Mouse (Mus musculus) E14TG2a.4 (cell line): Measurements from ENCODE around the gene Csgalnact2.

Experiments used
- H3K27me3 ChIP-seq: 2 replicates; pipeline ENCODE4 v1.6.1; 2014; ENCODE audit warnings: low read length, control low read depth; ENCODE audit not compliant: insufficient read depth
- H3K36me3 ChIP-seq: 2 replicates; pipeline ENCODE4 v1.6.1; 2014; ENCODE audit warnings: low read length, control low read depth; ENCODE audit not compliant: insufficient read depth
- H3K4me1 ChIP-seq: replicated peaks from 2 replicates; pipeline ENCODE4 v1.6.1; 2014; ENCODE audit warnings: low read depth, low read length, control low read depth
- H3K4me3 ChIP-seq: replicated peaks from 2 replicates; pipeline ENCODE4 v1.5.1; 2014; ENCODE audit warnings: mild to moderate bottlenecking, low read length
- H3K9me3 ChIP-seq: 2 replicates; pipeline ENCODE4 v1.6.1; 2014; ENCODE audit warnings: low read length, control low read depth
- CTCF ChIP-seq: conservative IDR thresholded peaks from 2 replicates; pipeline ENCODE4 v1.5.1; 2014; ENCODE audit warnings: low read length
- NANOG ChIP-seq: IDR thresholded peaks from 2 replicates; pipeline ENCODE4 v1.6.1; 2014; ENCODE audit warnings: borderline replicate concordance, low read length, mixed read lengths
- POU5F1 ChIP-seq: IDR thresholded peaks from 2 replicates; pipeline ENCODE4 v1.6.1; 2014; ENCODE audit warnings: low read length, borderline replicate concordance

Gene Csgalnact2

DNA sequence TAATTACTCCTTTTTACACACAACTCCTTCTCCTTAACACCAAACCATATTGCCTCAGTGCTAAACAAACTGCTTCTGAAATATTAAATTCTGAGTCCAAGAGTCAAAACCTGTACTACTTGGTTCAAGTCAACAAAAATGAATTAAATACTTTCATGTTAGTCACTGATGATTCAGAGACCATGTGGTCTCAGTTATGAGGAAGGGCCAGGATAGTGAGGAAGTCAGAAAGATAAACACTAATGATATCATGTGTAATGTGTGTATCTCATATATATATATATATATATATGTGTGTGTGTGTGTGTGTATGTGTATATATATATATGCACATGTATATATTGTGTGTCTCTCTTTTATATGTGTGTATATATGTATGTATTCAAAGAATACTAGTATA is 12.4 kb downstream of the Csgalnact2 start:
- no peak for TF ChIP-seq CTCF
- no peak for TF ChIP-seq POU5F1
- no peak for TF ChIP-seq NANOG
- Histone ChIP-seq H3K9me3 (no peaks in the 10 kb centered on the region), H3K27me3 (no peaks in the 10 kb centered on the region), H3K4me1 (no peaks in the 10 kb centered on the region), H3K4me3 (no peak overlapping the region), H3K36me3 (0 out of 2 replicates have a peak, but pooled peaks cover 10% of the 10 kb centered on the region)

DNA sequence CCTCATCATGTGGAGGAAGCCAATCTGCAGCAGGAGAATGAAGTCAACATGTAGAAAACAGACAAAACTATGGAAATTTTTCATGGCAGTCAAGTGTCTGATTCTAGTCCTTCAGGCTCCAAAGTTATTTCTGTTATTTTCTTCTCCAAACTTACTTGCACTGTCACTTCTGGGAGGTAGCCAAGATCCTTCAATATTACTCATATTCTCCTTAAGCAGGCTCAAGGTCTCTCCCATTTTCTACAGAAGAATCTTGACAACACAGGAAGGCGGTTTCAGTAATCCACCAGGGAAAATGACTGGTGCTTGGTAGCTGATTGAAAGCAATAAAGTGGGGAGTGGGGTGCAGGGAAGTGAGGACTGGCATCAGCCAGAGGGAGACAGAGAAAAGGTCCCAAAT is 16.2 kb downstream of the Csgalnact2 start:
- Histone ChIP-seq H3K36me3 (0 out of 2 replicates have a peak, but pooled peaks cover 10% of the 10 kb centered on the region), H3K4me1 (peaks cover 4% of the 10 kb centered on the region), H3K4me3 (no peak overlapping the region), H3K9me3 (no peaks in the 10 kb centered on the region), H3K27me3 (no peaks in the 10 kb centered on the region)
- no peak for TF ChIP-seq NANOG
- no peak for TF ChIP-seq CTCF

DNA sequence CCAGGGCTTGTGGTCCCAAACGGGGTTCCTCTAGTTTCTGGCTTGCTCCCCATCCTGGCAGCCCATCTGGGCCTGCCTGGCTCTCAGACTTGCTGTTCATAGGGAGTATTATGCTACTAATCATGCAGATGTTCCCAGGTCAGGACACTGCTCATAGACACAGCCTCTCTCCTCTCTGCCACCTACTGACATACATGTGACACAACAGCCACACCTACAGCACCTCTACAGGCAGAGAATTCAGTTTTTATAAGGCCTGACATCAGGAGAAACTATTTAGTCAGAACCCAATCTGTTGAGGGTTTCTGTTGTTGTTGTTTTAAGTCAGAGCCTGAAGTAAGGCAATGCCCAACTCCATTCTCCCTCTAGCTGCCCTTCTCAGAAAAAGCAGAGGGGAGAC is 27.1 kb downstream of the Csgalnact2 start:
- no peaks in the 10 kb centered on the region for H3K27me3 ChIP-seq
- H3K4me3 ChIP-seq, result no peak overlapping the region
- TF ChIP-seq POU5F1 (no peak), CTCF (peak; percentile 20; the same call in 1 of the 2 replicates), NANOG (no peak)
- no peaks in the 10 kb centered on the region for H3K9me3 ChIP-seq
- H3K4me1 ChIP-seq, result no peaks in the 10 kb centered on the region
- 0 out of 2 replicates have a peak, but pooled peaks cover 5% of the 10 kb centered on the region for H3K36me3 ChIP-seq

DNA sequence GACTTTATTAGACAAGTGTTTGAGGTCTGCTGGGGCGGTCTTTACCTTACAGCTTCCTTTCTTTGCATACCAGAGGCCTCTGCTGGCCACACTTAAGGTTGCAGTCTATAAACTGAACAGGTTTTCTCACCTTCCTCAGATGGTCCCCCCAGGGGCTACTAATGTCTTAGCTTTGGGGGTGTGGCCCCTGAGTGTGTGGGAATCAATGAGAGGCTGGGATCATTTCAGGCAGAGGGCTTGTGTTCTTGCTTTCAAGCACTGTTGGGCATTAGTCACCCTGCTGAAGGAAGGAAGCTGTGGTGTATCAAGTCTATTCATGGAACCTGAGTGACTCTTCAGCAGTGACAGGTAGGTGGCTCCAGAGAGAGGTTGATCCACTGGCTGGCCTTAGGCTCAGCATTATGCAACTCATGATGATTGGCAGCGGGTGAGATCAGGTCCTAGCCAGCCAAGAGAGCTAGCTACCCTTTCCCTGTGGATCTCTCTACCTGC is 39.6 kb downstream of the Csgalnact2 start:
- TF ChIP-seq NANOG, result no peak
- TF ChIP-seq CTCF, result peak; percentile 26; the same call in 1 of the 2 replicates
- TF ChIP-seq POU5F1, result no peak
- H3K4me1 ChIP-seq, result peaks cover 3% of the 10 kb centered on the region; the same call in 1 of the 2 replicates
- H3K36me3 ChIP-seq, result no peaks in the 10 kb centered on the region
- H3K9me3 ChIP-seq, result no peaks in the 10 kb centered on the region
- H3K4me3 ChIP-seq, result no peak overlapping the region
- H3K27me3 ChIP-seq, result no peaks in the 10 kb centered on the region

DNA sequence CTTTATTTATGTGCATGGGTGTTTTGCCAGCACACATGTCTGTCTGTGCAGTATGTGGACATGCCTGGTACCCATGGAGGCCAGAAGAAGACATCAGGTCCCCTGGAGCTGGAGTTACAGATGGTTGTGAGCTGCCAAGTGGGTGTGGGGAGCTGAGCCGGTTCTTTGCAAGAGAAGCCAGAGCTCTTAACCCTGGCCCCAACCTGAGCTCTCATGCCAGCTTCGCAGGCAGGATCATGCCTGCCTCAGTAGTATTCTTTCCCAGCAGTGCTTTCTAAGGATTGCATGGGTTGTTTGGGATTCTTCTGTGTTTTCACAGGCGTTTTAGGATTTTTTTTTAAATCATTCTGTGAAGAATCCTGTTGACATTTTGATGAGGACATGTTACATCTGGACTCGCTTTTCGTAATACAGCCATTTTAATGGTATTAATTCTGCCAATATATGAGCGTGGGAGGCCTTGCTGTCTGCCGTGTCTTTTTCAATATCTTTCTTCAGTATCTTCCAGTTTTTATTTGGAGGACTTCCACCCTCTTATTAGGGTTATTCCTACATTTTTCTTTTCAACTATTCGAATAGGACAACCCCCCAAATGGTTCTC is 41.1 kb downstream of the Csgalnact2 start:
- Histone ChIP-seq H3K36me3 (no peaks in the 10 kb centered on the region), H3K4me3 (no peak overlapping the region), H3K27me3 (no peaks in the 10 kb centered on the region), H3K4me1 (peaks cover 3% of the 10 kb centered on the region; the same call in 1 of the 2 replicates), H3K9me3 (no peaks in the 10 kb centered on the region)
- TF ChIP-seq NANOG, result no peak
- TF ChIP-seq CTCF, result no peak
- no peak for TF ChIP-seq POU5F1

DNA sequence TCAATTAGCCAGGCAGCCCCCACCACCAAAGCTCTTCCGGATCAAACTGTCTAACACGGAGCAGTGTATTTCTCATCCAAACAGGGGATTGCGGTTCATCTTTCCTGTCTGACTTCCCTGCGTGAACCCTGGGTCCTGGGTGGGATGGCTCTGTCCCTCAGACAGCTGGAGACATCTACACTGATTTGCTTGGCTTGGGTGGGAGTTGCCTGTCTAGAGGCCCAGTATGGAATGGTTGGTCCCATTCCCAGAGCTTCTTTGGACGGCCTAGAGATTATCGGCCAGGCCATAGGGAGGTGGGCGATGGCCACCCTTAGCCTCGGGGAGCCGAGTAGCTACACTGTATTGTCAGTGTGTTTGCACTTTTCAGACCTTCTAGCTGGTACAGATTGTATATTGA is 48.1 kb downstream of the Csgalnact2 start:
- H3K4me3 ChIP-seq, result no peak overlapping the region
- H3K4me1 ChIP-seq, result peaks cover 9% of the 10 kb centered on the region
- TF ChIP-seq CTCF (no peak), POU5F1 (no peak), NANOG (no peak)
- H3K9me3 ChIP-seq, result no peaks in the 10 kb centered on the region
- no peaks in the 10 kb centered on the region for H3K36me3 ChIP-seq
- no peaks in the 10 kb centered on the region for H3K27me3 ChIP-seq

DNA sequence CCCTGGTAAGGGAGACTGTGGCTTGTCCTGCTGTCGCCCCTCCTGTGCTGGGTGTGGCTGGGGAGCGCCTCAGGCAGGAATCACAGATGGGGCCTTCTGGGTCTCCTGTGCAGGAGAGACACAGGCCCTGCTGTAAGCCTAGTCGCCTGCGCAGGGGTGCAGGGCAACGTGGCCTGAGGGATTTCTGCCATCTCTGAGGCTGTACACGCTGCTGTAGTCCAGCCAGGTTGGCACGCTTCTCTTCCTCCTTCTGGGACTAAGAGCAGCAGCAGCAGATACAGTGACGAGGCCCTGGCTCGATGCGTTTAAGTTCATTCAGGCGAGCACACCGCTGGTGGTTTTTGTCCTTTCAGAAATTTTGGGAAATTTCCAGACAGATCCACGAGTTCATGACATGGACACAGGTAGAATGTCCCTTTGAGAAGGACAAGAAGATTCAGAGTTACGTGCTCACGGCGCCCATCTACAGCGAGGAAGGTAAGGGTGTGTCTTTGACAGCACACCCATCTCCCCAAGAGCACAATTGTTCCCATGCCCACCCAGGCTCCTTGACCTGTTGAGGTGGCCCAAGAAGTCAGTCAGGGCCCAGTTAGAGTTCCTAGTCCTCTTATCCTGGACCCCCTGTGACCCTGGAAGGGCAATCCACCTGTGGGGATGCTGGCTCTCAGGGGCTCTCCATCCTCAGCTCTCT is 50.0 kb downstream of the Csgalnact2 start:
- 0 out of 2 replicates have a peak, but pooled peaks cover 5% of the 10 kb centered on the region for H3K36me3 ChIP-seq

DNA sequence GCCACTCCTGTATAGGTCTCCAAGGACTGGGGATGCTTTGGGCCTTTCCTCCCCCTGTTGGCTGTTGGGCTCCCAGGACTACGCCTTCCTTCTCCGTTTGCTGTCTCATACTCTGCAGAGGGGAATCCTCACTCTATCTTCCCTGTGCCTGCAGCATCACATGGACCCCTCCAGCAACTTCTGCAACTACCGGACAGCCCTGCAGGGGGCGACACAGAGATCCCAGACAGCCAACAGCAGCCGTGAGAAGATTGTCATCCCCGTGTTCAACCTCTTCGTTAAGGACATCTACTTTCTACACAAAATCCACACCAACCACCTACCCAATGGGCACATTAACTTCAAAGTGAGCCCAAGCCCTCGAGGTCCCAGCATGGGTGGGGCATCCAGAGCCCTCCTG is 51.0 kb downstream of the Csgalnact2 start:
- Histone ChIP-seq H3K27me3 (no peaks in the 10 kb centered on the region), H3K4me1 (peaks cover 9% of the 10 kb centered on the region), H3K4me3 (no peak overlapping the region), H3K9me3 (no peaks in the 10 kb centered on the region), H3K36me3 (0 out of 2 replicates have a peak, but pooled peaks cover 5% of the 10 kb centered on the region)
- TF ChIP-seq CTCF (peak; percentile 64), NANOG (no peak), POU5F1 (no peak)

More for the DNA sequence above, 50.0 kb downstream of the Csgalnact2 start:
- no peak overlapping the region for H3K4me3 ChIP-seq
- H3K9me3 ChIP-seq, result no peaks in the 10 kb centered on the region
- no peaks in the 10 kb centered on the region for H3K27me3 ChIP-seq
- TF ChIP-seq NANOG (no peak), CTCF (no peak), POU5F1 (no peak)
- peaks cover 9% of the 10 kb centered on the region for H3K4me1 ChIP-seq

DNA sequence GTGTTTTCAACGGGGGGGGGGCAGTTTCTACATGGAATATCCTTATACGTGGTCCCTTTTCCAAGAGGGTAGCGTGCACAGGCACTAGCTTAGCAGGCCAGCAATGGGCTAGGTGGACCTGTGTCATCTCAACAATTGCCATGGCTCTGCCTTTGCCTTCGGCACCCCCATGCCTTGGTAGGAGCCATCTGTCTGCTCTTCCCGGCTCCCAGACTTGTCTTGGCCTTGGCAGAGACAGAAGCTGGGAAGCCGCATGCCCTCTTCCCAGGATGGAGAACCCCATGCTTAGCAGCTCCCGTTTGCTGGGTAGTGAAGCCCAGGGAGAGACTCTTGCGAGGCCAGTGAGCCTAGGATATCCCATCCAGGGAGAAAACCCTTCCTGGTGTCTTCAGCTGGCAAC is 54.3 kb downstream of the Csgalnact2 start:
- Histone ChIP-seq H3K4me1 (peaks cover 9% of the 10 kb centered on the region), H3K4me3 (no peak overlapping the region), H3K27me3 (no peaks in the 10 kb centered on the region; the same call in 1 of the 2 replicates), H3K9me3 (no peaks in the 10 kb centered on the region), H3K36me3 (0 out of 2 replicates have a peak, but pooled peaks cover 5% of the 10 kb centered on the region)
- TF ChIP-seq CTCF (no peak), NANOG (no peak), POU5F1 (no peak)
